Mouse (Mus musculus) cerebellum, adult 9-10 months (tissue): ENCODE measurements at regions not wholly inside any gene's neighbourhood (a gene's known extent, or its start where the extent isn't known, plus 50 kb on each side); places are given as distances from the start of the nearest gene placed in this dataset.

Experiments used
- DNase-seq: peaks from one replicate; pipeline ENCODE4 v3.0.0; 2022

- no peak for DNase-seq
Observed at GRCm38 (mm10) chr12:7670114-7670513, 307.3 kb upstream of the Apob start.

DNA sequence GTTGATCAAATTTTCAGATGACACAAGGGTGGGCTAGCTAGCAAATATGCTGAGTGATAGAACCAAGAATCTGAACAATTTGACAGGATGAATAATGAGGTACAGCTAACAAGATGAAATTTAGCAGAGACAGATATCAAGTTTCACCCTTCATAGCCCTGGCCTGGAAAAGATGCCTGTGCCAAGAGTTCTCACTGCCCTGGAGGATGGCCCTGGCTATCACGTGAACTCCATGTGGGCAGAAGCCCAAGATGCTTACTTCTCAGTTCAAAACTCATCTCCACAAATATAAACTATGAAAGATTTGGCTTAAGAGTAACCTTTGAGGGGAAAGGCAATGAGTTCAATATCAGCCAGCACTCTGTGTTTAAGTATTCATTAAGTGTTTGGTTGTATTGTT is 306.9 kb upstream of the Apob start:
- no peak for DNase-seq

DNA sequence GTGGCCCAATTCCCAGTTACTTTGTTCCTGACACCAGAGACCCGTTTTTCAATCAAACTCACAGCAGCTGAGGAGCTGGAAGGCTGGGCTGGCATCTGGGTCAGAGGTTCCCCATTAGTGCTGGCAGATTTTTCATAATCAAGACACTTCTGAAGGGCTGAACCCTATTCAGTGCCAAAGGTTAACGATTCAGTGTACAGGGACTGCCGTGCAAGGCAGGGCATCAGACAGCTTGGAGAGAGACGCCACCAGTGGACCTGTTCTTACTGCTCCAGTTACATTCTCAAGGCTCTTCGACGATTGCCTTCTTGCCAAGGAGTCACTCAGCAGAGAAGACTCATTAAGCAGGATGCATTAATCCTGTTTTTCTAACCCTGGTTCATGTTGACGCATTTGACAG is 285.5 kb upstream of the Apob start:
- DNase-seq: no peak

GRCm38 (mm10) chr12:7698324-7698944 is 279.0 kb upstream of the Apob start:
- DNase-seq: no peak

DNA sequence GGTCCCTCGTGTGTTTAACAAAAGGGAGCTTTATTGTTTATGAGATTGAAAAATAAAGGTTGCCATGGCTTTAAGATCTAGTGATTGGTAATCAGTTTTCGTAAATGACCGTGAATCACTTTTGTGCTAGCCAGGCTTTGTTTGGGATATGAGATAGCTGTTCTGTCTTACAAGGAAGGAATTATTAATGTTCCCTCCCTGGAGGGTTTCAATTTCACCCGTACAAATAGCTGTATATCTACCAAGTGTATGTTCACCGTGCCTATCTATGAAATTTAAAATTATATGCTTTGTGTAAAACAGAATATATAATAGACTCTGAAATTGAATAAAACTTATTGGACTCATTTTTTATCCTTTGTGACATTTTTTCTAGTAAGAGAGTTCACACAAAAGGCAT is 268.3 kb upstream of the Apob start:
- no peak for DNase-seq

- no peak for DNase-seq
Observed at GRCm38 (mm10) chr12:7709872-7710271, 267.6 kb upstream of the Apob start.

DNA sequence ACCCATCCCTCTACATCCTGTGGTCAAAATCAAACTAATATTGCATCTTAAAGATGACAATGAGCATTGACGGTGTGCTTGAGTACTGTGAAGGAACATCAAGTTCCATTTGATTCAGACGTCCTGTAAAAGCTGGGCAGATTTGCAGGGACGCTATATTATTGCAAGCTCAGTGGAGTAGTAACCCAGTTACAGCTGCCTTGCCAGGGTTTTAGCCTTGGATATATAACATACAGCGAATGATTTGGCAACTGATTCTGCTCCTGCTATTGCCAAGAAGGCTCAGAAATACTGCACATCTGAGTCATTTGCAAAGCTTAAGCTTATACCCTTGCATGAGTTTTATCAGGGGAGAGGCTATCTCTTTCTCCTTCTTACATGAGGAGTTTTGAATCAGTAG is 262.4 kb upstream of the Apob start:
- DNase-seq: no peak

DNA sequence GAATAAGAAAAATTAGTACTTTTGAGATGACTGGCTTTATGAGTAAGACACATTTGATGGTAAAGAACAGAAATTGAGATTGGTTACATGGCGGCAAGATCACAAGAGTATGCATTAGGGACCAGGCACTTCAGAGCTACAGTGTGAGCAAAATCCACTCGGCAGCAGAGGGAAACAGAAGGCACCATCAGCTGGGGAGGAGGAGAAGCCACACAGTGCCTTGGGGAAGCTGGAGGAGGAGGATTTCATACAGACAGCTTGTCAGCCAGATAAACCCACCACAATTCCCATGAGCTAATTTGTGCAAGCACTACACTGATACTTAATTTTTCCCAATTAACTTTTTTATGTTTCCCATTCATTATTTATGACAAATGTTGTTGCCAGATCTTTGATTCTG is 258.9 kb upstream of the Apob start:
- no peak for DNase-seq

- no peak for DNase-seq
Observed at GRCm38 (mm10) chr12:7719080-7719479, 258.4 kb upstream of the Apob start.

DNA sequence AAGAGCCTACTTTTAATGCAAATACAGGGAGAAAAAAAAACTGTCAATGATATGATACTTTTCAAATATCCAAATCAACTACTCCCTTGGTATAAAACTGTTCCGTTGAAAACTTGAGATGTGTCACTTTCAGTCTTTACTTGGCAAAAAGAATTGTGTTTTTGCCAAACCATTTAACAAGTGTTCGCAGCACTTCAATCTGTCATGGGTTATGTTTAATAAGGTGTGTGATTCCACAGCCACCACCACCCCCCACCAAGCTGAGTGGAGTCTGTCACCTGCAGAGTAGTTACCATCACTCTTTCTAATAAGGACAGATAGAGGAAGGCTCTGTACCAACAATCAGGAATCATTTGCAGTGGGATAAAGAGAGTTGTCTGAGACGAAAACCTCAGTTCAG is 252.5 kb upstream of the Apob start:
- DNase-seq: no peak

DNA sequence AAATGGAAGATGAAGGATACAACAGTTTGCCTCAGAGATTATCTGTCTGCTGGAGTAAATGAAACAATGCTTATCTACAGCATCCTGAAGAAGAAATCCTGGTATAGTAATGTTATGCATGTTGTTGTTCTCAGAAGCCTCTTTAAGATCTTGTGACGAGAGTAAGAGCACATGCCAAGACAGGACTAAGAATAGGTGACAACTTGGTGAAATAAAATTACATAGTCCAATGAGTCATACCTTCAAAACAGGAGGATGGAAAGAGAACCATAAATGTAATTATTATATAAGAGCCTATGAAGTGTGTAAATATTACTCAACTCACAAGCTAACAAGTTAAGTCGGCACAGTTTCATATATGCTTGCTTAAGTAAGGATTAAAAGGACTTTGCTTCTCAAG is 239.4 kb upstream of the Apob start:
- DNase-seq: no peak

GRCm38 (mm10) chr12:7738629-7739351 is 238.7 kb upstream of the Apob start:
- no peak for DNase-seq

GRCm38 (mm10) chr12:7739352-7739994 is 238.0 kb upstream of the Apob start:
- DNase-seq: no peak

- no peak for DNase-seq
Observed at GRCm38 (mm10) chr12:7746708-7747107, 230.7 kb upstream of the Apob start.

DNA sequence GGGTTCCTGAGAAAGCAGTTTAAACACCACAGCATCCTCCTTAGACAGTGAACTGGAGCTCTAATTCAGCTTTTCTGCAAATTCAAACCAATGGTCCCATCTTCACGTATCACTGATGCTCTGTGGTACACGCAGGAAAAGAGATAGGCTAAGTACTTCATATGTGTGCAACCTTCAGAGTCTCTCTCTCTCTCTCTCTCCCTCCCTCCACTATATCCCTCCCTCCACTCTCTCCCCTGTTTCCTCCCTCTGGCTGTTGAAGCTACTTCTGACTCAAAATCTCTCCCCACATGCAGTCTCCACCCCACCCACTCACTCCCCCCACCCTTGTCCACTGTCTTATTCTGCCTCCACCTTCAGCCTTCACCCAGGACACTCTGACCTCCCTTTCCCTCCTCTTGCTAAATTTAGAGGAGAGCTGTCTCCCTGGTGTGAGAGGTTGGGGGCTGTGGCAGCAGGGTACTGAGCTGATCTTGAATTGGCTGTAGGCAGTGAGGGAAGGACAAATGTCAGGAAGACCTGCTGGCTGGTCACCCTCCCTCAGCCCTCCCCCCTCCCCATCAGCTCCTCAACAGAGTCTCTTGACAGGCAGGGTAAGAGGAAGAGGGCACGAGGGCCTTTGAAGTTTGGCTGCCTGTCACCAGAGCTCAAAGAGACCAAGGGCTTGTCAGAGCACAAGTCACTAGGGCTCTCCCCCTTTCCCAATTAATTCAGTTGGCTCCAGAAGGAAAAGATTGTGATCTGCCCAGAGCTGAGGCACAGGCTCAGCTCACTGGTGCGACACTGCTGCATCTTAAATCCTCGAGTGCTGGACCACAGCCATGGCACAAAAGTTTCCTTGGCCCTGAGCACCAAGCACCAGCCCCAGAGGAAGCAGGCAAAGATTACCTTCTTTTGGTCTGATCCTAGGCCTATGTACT is 227.9 kb upstream of the Apob start:
- no peak for DNase-seq

GRCm38 (mm10) chr12:7754861-7755260 is 222.6 kb upstream of the Apob start:
- no peak for DNase-seq

- DNase-seq: no peak
Observed at GRCm38 (mm10) chr12:7764795-7765697, 212.4 kb upstream of the Apob start.

GRCm38 (mm10) chr12:7774127-7774526 is 203.3 kb upstream of the Apob start:
- DNase-seq: no peak

- peak; percentile 15 for DNase-seq
Observed at GRCm38 (mm10) chr12:7776335-7776734, 201.1 kb upstream of the Apob start.

DNA sequence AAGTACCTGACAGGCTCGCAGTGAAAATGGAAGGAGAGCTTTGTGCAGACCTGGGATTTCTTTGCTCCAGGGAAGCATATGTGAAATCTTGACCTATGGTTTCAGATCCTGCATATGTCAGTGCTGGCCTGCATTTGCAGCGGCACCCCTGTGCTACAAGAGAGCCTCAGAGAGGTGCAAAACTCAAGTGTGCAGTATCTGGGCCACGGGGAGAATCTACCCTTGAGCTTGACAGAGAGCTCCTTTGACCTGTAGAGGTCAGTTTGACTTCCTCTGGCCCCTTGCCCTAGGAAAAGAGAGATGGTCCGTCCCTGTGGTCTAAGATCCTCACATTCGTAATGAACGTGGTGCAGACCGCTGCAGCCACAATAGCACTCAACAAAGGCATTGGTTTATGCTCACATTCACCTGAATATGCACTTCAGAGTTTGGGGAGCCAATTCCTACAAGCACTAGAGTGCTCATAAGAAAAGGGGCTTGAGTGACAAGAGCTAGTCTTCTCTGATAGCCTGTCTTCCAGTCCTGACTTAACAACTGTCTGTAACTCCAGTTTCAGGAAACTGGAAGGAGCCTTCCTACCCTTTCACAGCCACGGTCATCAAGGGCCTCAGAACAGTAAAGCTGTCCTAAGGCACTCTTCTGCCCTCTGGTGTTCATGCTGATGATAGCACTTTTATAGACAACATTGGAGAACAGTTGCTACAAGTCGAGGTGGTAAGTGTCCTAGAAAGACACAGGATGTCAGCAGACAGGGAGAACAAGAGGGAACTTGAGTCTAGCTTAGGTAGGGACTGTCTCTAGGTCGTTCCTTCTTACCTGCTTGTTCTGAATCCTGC is 200.0 kb upstream of the Apob start:
- DNase-seq: peak; percentile 52

DNA sequence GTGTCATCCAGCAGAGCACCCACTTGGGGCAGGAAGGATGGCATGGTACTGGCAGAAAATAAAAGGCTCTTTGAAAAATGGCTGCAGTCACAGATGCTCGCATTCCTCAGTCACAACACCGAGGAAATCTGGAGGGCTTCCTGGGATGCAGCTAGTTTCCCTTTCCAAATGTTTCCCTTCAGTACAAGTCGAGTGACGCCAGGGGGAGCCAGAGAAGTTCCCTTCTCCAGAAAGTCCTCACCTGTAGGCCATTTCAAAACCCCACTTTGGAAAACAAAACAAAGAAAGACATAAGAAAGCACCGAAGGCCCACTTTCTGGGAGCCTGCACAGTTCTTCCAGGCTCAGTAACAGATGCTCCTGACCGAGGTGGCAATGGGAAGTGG is 199.4 kb upstream of the Apob start:
- DNase-seq: no peak
